Comparison of ENCODE assay signal across 7 mouse cellular contexts in genomic region chr7:49248333-49249086, GRCm38 (mm10).
DNase-seq lines count a peak whose midpoint lies in the region; ATAC-seq lines count a peak whose summit lies in the region.

No protein-coding gene starts in this region.

- no peaks in the 10 kb centered on the region for H3K9me3 ChIP-seq in neural tube, embryonic 12.5 days

- H3K4me2 ChIP-seq in neural tube, embryonic 12.5 days (replicated peaks) = peak overlapping the region; percentile 99

- H3K36me3 ChIP-seq in neural tube, embryonic 12.5 days = no peaks in the 10 kb centered on the region

- no peak for DNase-seq in neural tube, embryonic 10.5 days (ENCODE audit: extremely low spot score, low spot score)
- DNase-seq in cerebellum, postnatal 36 days = peak; percentile 65 to 66
- peak; percentile 72 to 77 for DNase-seq in heart, postnatal 10 days
- peak; percentile 67 to 87 for DNase-seq in left cerebral cortex, postnatal 25 days (ENCODE audit: low spot score in 2 of 2)
- DNase-seq in right cerebral cortex, postnatal 25 days = peak; percentile 67
- no peak for DNase-seq in gastrocnemius, postnatal 14 days

- intact Hi-C loops in heart, postnatal 10 days (cut with DNase I) = loop anchor here (2.0 to 5.0 kb wide), 2 partner anchors 101 to 116 kb away; no protein-coding TSS in a partner anchor
- intact Hi-C loops in left cerebral cortex, postnatal 25 days (cut with DNase I) = loop anchor here (1.0 to 5.0 kb wide), 4 partner anchors 41 to 115 kb away; no protein-coding TSS in a partner anchor
- intact Hi-C loops in gastrocnemius, postnatal 14 days (cut with DNase I; ENCODE audit: low total_unique reads) = loop anchor here (10.0 kb wide), 1 partner anchor 114 kb away; no protein-coding TSS in a partner anchor

- H3K9ac ChIP-seq in neural tube, embryonic 12.5 days = 0 out of 2 replicates have a peak overlapping the region, but pooled peaks have one; percentile 8

- no peak overlapping the region; the same call in 1 of the 2 replicates for H3K4me3 ChIP-seq in neural tube, embryonic 12.5 days

- H3K27ac ChIP-seq in neural tube, embryonic 12.5 days = no peak overlapping the region

- peaks cover 31% of the 10 kb centered on the region for H3K4me1 ChIP-seq in neural tube, embryonic 12.5 days

- 55% methylated on average over 14 of the region's 14 CpGs for WGBS in neural tube, embryonic 12.5 days

- no peak for ATAC-seq in neural tube, embryonic 12.5 days (ENCODE audit: low FRiP score, low read depth)

- peaks cover 31% of the 10 kb centered on the region for H3K27me3 ChIP-seq in neural tube, embryonic 12.5 days (replicated peaks)

Comparison
In these comparisons a context has a peak if more than half of its experiments do, and no peak if none do; other contexts are left out.
1. DNase-seq: peak in cerebellum, postnatal 36 days (2 of 2), heart, postnatal 10 days (2 of 2), left cerebral cortex, postnatal 25 days (2 of 2) and right cerebral cortex, postnatal 25 days (single experiment); none in neural tube, embryonic 10.5 days (single experiment) and gastrocnemius, postnatal 14 days (single experiment).